Mouse (Mus musculus): Measurements from ENCODE around the gene Krt79.

DNA sequence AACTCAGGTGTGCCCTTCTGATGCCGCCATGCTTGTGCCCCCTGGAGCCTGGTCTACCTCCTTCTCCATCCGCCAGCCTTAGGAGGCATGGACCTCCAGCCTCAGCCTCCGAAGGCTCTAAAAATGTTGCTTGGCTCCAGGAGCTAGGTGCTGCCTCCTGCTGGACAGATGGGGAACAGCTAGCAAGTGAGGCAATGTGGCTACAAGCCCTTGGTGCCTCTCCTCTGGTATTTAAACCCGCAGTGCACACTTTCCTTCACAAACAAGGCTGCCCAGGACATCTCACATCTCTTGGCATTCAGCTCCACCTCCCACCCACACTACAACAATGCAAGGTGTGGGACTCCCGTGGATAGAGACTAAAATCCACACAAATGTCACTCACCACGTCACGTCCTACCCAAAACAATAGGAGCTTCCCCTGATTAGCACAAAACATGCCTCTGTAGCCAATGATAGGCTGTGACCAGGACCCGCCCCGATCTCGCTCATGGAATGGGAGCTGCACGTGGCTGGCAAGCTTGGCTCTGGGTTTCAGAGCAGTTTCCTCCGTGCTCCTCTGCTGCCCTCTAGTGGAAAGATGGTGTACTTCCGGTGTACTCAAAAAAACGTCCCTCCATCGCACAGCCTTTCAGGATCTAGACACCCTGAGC, 44.0 kb upstream of the Krt79 start:
- TF ChIP-seq MAZ (IDR thresholded peaks at IDR 0.05; ENCODE audit: low read depth, low read length), result no peak
- no peak for TF ChIP-seq NELFE (IDR thresholded peaks at IDR 0.05; ENCODE audit: low read depth, low read length)
- no peak for TF ChIP-seq EP300 (IDR thresholded peaks at IDR 0.05; ENCODE audit: low read length)
- TF ChIP-seq POLR2AphosphoS2 (IDR thresholded peaks at IDR 0.05; ENCODE audit: low read depth, low read length), result no peak
- TF ChIP-seq POLR2A (IDR thresholded peaks at IDR 0.05; ENCODE audit: low read depth, low read length), result peak; percentile 49
- peak; percentile 96 for TF ChIP-seq BHLHE40 (IDR thresholded peaks at IDR 0.05; ENCODE audit: low read depth, low read length)
- TF ChIP-seq MXI1 (IDR thresholded peaks at IDR 0.05; ENCODE audit: low read depth, low read length), result peak; percentile 94
- peak; percentile 89 to 94 for TF ChIP-seq CTCF (conservative IDR thresholded peaks at IDR 0.05 in 1 of 2, IDR thresholded peaks at IDR 0.05 in 1 of 2; ENCODE audit: low read depth in 2 of 2, low read length in 2 of 2)
- TF ChIP-seq HCFC1 (IDR thresholded peaks at IDR 0.05; ENCODE audit: low read depth, low read length), result peak; percentile 58
